Mouse (Mus musculus) embryonic stem cell, embryonic (primary cell): ENCODE data around the gene Gm13278.
"Not testable (repeated sequence)": the region's sequence is repeated elsewhere in the genome, so short reads cannot be mapped to it uniquely, and the experiment has no call there.

Source experiments
- CTCF ChIA-PET, 4 experiments: fragments of 300-600 bp in 2 of 4; fragments of 350-600 bp in 2 of 4; sonication (Branson Sonifier 250); formaldehyde crosslinking; loops; one replicate each; lab custom pipeline; 2022; ENCODE audit warnings: inconsistent platforms in 2 of 4; lab: Charles Lee
- POLR2A ChIA-PET, 4 experiments: fragments of 300-600 bp in 2 of 4; fragments of 350-600 bp in 2 of 4; sonication (Branson Sonifier 250); formaldehyde crosslinking; loops; one replicate each; lab custom pipeline; 2022; ENCODE audit warnings: antibody characterized with exemption in 4 of 4, inconsistent platforms in 1 of 4; lab: Charles Lee

The Gm13278 gene

GRCm38 (mm10) chr4:88791250-88791649 lies at the start of gene Gm13278:
TSS of gene Gm13278 (plus strand) at chr4:88791550.
- POLR2A ChIA-PET, CTCF ChIA-PET: not testable (repeated sequence)

GRCm38 (mm10) chr4:88742771-88743371 lies 48.5 kb upstream of the Gm13278 start:
- CTCF ChIA-PET = interaction anchor here in 3 of 4 experiments (0.9 to 2.1 kb wide), 5 partner anchors 20 to 124 kb away, joined by 3 to 9 read pairs (median 4); partner anchors contain the start of gene Klhl9 (in 1 of the 3)

GRCm38 (mm10) chr4:88744207-88744606 lies 47.1 kb upstream of the Gm13278 start:
- POLR2A ChIA-PET = interaction anchor here in 1 of 4 experiments (1.1 to 1.7 kb wide), 2 partner anchors 10 to 22 kb away, joined by 3 to 8 read pairs; partner anchors contain the start of gene Klhl9
- CTCF ChIA-PET = interaction anchor here in 3 of 4 experiments (0.9 to 2.1 kb wide), 6 partner anchors 10 to 123 kb away, joined by 3 to 9 read pairs (median 4); partner anchors contain the start of gene Gm13271 (in 1 of the 3)

More at GRCm38 (mm10) chr4:88742771-88743371, 48.5 kb upstream of the Gm13278 start:
- POLR2A ChIA-PET = no interaction called here

GRCm38 (mm10) chr4:88749926-88750325 lies 41.4 kb upstream of the Gm13278 start:
- CTCF ChIA-PET = no interaction called here
- POLR2A ChIA-PET = no interaction called here

GRCm38 (mm10) chr4:88754818-88755340 lies 36.5 kb upstream of the Gm13278 start, which contains the start of gene Gm13271:
TSS of gene Gm13271 (plus strand) at chr4:88754868.
- CTCF ChIA-PET = interaction anchor here in 1 of 4 experiments (0.9 kb wide), 1 partner anchor 11 kb away, joined by 4 read pairs; no protein-coding TSS in a partner anchor
- POLR2A ChIA-PET = interaction anchor here in 1 of 4 experiments (1.1 to 1.2 kb wide), 2 partner anchors 10 to 183 kb away, joined by 3 read pairs; no protein-coding TSS in a partner anchor

GRCm38 (mm10) chr4:88756581-88757513 lies 34.5 kb upstream of the Gm13278 start:
- CTCF ChIA-PET = interaction anchor here in 2 of 4 experiments (0.6 to 1.4 kb wide), 6 partner anchors 22 to 550 kb away, joined by 3 to 5 read pairs (median 3); no protein-coding TSS in a partner anchor
- POLR2A ChIA-PET = interaction anchor here in 2 of 4 experiments (0.7 kb wide), 2 partner anchors 375 to 388 kb away, joined by 3 to 5 read pairs; no protein-coding TSS in a partner anchor

- POLR2A ChIA-PET = not testable (repeated sequence)
- CTCF ChIA-PET = interaction anchor here in 2 of 4 experiments (0.6 to 1.4 kb wide), 7 partner anchors 23 to 549 kb away, joined by 3 to 5 read pairs (median 3); no protein-coding TSS in a partner anchor
Observed at GRCm38 (mm10) chr4:88757628-88758031, 33.7 kb upstream of the Gm13278 start.

- CTCF ChIA-PET, POLR2A ChIA-PET: not testable (repeated sequence)
Observed at GRCm38 (mm10) chr4:88758751-88759150, 32.6 kb upstream of the Gm13278 start.

- POLR2A ChIA-PET = interaction anchor here in 1 of 4 experiments (0.6 kb wide), 1 partner anchor 36 kb away, joined by 3 read pairs; no protein-coding TSS in a partner anchor
- CTCF ChIA-PET = not testable (repeated sequence)
Observed at GRCm38 (mm10) chr4:88759610-88760268, 31.6 kb upstream of the Gm13278 start, which contains the start of gene Gm13283. TSS of gene Gm13283 (plus strand) at chr4:88760119.

GRCm38 (mm10) chr4:88760431-88760830 lies 30.9 kb upstream of the Gm13278 start:
- POLR2A ChIA-PET, CTCF ChIA-PET: not testable (repeated sequence)

- POLR2A ChIA-PET = not testable (repeated sequence)
- CTCF ChIA-PET = interaction anchor here in 1 of 4 experiments (1.1 kb wide), 1 partner anchor 23 kb away, joined by 3 read pairs; no protein-coding TSS in a partner anchor
Observed at GRCm38 (mm10) chr4:88761776-88762175, 29.6 kb upstream of the Gm13278 start.

GRCm38 (mm10) chr4:88762341-88762740 lies 29.0 kb upstream of the Gm13278 start:
- POLR2A ChIA-PET = not testable (repeated sequence)
- CTCF ChIA-PET = interaction anchor here in 1 of 4 experiments (0.7 to 1.1 kb wide), 2 partner anchors 11 to 24 kb away, joined by 3 to 4 read pairs; no protein-coding TSS in a partner anchor

- CTCF ChIA-PET = interaction anchor here in 1 of 4 experiments (1.2 kb wide), 1 partner anchor 67 kb away, joined by 3 read pairs; no protein-coding TSS in a partner anchor
- POLR2A ChIA-PET = not testable (repeated sequence)
Observed at GRCm38 (mm10) chr4:88763384-88764018, 27.8 kb upstream of the Gm13278 start.

- POLR2A ChIA-PET, CTCF ChIA-PET: not testable (repeated sequence)
Observed at GRCm38 (mm10) chr4:88773534-88773933, 17.8 kb upstream of the Gm13278 start, which contains the start of gene Gm13290. TSS of gene Gm13290 (plus strand) at chr4:88773834.

- POLR2A ChIA-PET, CTCF ChIA-PET: not testable (repeated sequence)
Observed at GRCm38 (mm10) chr4:88776622-88777021, 14.7 kb upstream of the Gm13278 start, which contains the start of gene Gm13289. TSS of gene Gm13289 (plus strand) at chr4:88776922.

- POLR2A ChIA-PET, CTCF ChIA-PET: not testable (repeated sequence)
Observed at GRCm38 (mm10) chr4:88779550-88779949, 11.8 kb upstream of the Gm13278 start, which contains the start of gene Gm13272. TSS of gene Gm13272 (plus strand) at chr4:88779850.

GRCm38 (mm10) chr4:88780320-88780719 lies 11.0 kb upstream of the Gm13278 start:
- POLR2A ChIA-PET, CTCF ChIA-PET: not testable (repeated sequence)
